Mouse (Mus musculus): ENCODE measurements at regions not wholly inside any gene's neighbourhood (a gene's known extent, or its start where the extent isn't known, plus 50 kb on each side); places are given as distances from the start of the nearest gene placed in this dataset.

DNA sequence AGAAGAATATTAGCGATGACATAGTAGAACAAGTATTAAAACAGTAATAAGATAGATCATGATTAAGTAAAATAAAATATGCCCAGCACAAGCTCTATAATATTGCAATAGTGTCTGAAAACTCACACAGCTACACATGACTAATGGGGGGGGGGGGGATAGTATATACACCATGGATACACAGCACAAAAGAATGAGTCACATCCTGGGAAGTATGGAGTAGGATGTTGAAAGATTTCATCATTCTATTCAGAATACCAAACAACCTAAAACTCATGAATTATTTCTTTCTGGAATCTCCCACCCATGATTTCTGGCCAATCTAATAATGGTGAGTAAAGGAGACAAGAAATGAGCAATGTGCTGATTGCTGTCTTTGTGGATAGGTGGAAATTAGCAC, 191.6 kb downstream of the Qdpr start:
- Histone ChIP-seq H3K27me3 (replicated peaks) (no peaks in the 10 kb centered on the region), H3K9me3 (replicated peaks; ENCODE audit: low read length) (no peaks in the 10 kb centered on the region), H3K79me2 (replicated peaks; ENCODE audit: control insufficient read depth, extremely low read depth, insufficient read depth, poor library complexity, severe bottlenecking) (no peaks in the 10 kb centered on the region), H3K4me3 (replicated peaks in 1 of 3; ENCODE audit: low read depth in 2 of 3, low read length in 2 of 3, poor library complexity in 1 of 3) (no peak overlapping the region), H3K4me1 (ENCODE audit: control insufficient read depth in 1 of 2, insufficient read depth in 2 of 2) (no peaks in the 10 kb centered on the region), H3K9ac (ENCODE audit: insufficient read depth, low read depth) (no peak overlapping the region), H3K27ac (ENCODE audit: insufficient read depth, low read depth) (no peak overlapping the region), H3K36me3 (replicated peaks in 1 of 2; ENCODE audit: control insufficient read depth in 1 of 2, insufficient read depth in 1 of 2, low read length in 1 of 2) (no peaks in the 10 kb centered on the region), H3K4me2 (ENCODE audit: insufficient read depth, low read depth, poor library complexity, severe bottlenecking) (no peak overlapping the region)
- in situ Hi-C loops (cut with MboI; ENCODE audit: low pct_ligation_motif_present, low pct_unique_long_range_greater_than_20kb, low sequenced_read_pairs) = no loop called here
- no peak for DNase-seq (ENCODE audit: extremely low read depth)
- dilution Hi-C loops (cut with MboI; ENCODE audit: extremely low pct_ligation_motif_present, extremely low pct_unique_long_range_greater_than_20kb, low sequenced_read_pairs) = no loop called here
- TF ChIP-seq NELFE (IDR thresholded peaks at IDR 0.05; ENCODE audit: low read depth, low read length) (no peak), NRF1 (IDR thresholded peaks at IDR 0.05; ENCODE audit: low read depth, low read length) (no peak), EP300 (IDR thresholded peaks at IDR 0.05; ENCODE audit: low read length) (no peak), JUND (conservative IDR thresholded peaks at IDR 0.05; ENCODE audit: low read depth, low read length) (no peak), HCFC1 (IDR thresholded peaks at IDR 0.05; ENCODE audit: low read depth, low read length) (no peak)

DNA sequence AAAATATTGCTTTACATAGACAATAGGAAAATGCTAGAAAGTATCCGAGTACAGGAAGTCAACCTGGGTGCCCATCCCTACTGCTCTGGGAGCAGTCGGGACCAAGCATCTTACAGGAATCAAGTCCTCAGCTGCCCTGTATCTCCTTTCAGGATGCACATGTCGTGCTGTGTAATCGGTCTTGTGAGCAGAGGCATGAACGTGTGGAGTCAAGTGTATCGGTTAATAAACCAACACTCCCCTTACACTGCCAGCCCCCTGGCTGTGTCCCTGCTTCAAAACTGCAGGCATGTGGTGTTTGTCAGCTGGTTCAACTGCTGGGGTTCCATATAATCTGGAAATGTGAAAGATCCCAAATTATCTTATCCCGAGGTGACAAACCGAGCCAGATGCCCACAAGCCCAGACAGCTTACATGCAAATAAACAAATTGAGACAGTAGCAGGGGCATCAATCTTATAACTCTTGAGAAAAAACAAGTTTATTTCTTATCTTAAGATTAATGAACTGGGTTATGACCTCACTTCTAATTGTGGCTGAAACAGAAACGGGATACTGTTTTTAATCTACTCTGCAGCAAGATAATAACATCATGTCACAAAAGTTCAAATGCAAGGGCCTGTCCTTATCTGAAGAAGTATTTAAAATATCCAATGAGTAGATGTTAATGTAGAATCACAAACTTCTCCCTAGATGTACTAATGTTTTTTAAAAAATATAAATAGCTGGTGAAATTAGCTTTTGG, 193.6 kb downstream of the Qdpr start:
- H3K36me3 ChIP-seq (replicated peaks in 1 of 2; ENCODE audit: control insufficient read depth in 1 of 2, insufficient read depth in 1 of 2, low read length in 1 of 2) = no peaks in the 10 kb centered on the region
- H3K4me1 ChIP-seq (ENCODE audit: control insufficient read depth in 1 of 2, insufficient read depth in 2 of 2) = no peaks in the 10 kb centered on the region
- no peak overlapping the region for H3K27ac ChIP-seq (ENCODE audit: insufficient read depth, low read depth)
- no peak overlapping the region for H3K9ac ChIP-seq (ENCODE audit: insufficient read depth, low read depth)
- no peaks in the 10 kb centered on the region for H3K79me2 ChIP-seq (replicated peaks; ENCODE audit: control insufficient read depth, extremely low read depth, insufficient read depth, poor library complexity, severe bottlenecking)
- in situ Hi-C loops (cut with MboI; ENCODE audit: low pct_ligation_motif_present, low pct_unique_long_range_greater_than_20kb, low sequenced_read_pairs) = no loop called here
- no peak overlapping the region for H3K4me2 ChIP-seq (ENCODE audit: insufficient read depth, low read depth, poor library complexity, severe bottlenecking)
- dilution Hi-C loops (cut with MboI; ENCODE audit: extremely low pct_ligation_motif_present, extremely low pct_unique_long_range_greater_than_20kb, low sequenced_read_pairs) = no loop called here
- TF ChIP-seq MYC (IDR thresholded peaks at IDR 0.05; ENCODE audit: low read depth, low read length) = no peak
- no peak for TF ChIP-seq GABPA (IDR thresholded peaks at IDR 0.05; ENCODE audit: insufficient replicate concordance, low read depth, low read length)
- no peak for TF ChIP-seq KAT2A (IDR thresholded peaks at IDR 0.05; ENCODE audit: insufficient replicate concordance, low read length)
- no peak for TF ChIP-seq E2F4 (IDR thresholded peaks at IDR 0.05; ENCODE audit: insufficient replicate concordance, low read depth, low read length)
- H3K27me3 ChIP-seq (replicated peaks) = no peaks in the 10 kb centered on the region
- no peak for DNase-seq (ENCODE audit: extremely low read depth)
- no peaks in the 10 kb centered on the region for H3K9me3 ChIP-seq (replicated peaks; ENCODE audit: low read length)
- no peak overlapping the region for H3K4me3 ChIP-seq (replicated peaks in 1 of 3; ENCODE audit: low read depth in 2 of 3, low read length in 2 of 3, poor library complexity in 1 of 3)

DNA sequence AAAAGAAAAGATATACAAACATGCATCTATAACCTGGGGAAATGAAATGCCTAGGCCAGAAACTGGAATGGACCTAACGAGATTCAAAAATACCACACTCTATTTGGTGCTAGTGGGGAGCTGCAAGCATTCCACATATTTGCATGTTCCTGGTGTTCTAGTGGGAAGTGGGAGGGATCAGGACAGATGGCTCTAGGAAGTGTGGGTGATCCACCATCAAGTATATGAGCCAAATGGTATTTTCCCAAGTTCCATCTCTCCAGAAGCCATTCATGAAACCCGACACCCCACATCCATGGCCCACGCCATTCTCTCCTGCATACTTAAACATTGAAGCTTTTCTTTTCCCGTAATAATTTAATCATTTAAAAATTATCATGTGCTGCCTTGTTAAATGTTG, 218.2 kb downstream of the Qdpr start:
- no peaks in the 10 kb centered on the region for H3K27me3 ChIP-seq (replicated peaks)
- H3K4me3 ChIP-seq (replicated peaks in 1 of 3; ENCODE audit: low read depth in 2 of 3, low read length in 2 of 3, poor library complexity in 1 of 3) = no peak overlapping the region
- no peak overlapping the region for H3K4me2 ChIP-seq (ENCODE audit: insufficient read depth, low read depth, poor library complexity, severe bottlenecking)
- in situ Hi-C loops (cut with MboI; ENCODE audit: low pct_ligation_motif_present, low pct_unique_long_range_greater_than_20kb, low sequenced_read_pairs) = no loop called here
- H3K27ac ChIP-seq (ENCODE audit: insufficient read depth, low read depth) = no peak overlapping the region
- no peaks in the 10 kb centered on the region for H3K9me3 ChIP-seq (replicated peaks; ENCODE audit: low read length)
- dilution Hi-C loops (cut with MboI; ENCODE audit: extremely low pct_ligation_motif_present, extremely low pct_unique_long_range_greater_than_20kb, low sequenced_read_pairs) = no loop called here
- no peak for DNase-seq (ENCODE audit: extremely low read depth)
- no peaks in the 10 kb centered on the region for H3K36me3 ChIP-seq (replicated peaks in 1 of 2; ENCODE audit: control insufficient read depth in 1 of 2, insufficient read depth in 1 of 2, low read length in 1 of 2)
- no peaks in the 10 kb centered on the region for H3K4me1 ChIP-seq (ENCODE audit: control insufficient read depth in 1 of 2, insufficient read depth in 2 of 2)
- H3K9ac ChIP-seq (ENCODE audit: insufficient read depth, low read depth) = no peak overlapping the region
- H3K79me2 ChIP-seq (replicated peaks; ENCODE audit: control insufficient read depth, extremely low read depth, insufficient read depth, poor library complexity, severe bottlenecking) = no peaks in the 10 kb centered on the region
- TF ChIP-seq ZMIZ1 (IDR thresholded peaks at IDR 0.05; ENCODE audit: low read depth, low read length) (no peak), MAFK (IDR thresholded peaks at IDR 0.05; ENCODE audit: insufficient replicate concordance, low read length) (no peak), MYC (IDR thresholded peaks at IDR 0.05; ENCODE audit: low read depth, low read length) (no peak), BHLHE40 (IDR thresholded peaks at IDR 0.05; ENCODE audit: low read depth, low read length) (no peak), NELFE (IDR thresholded peaks at IDR 0.05; ENCODE audit: low read depth, low read length) (no peak), MAZ (IDR thresholded peaks at IDR 0.05; ENCODE audit: low read depth, low read length) (no peak), JUND (conservative IDR thresholded peaks at IDR 0.05; ENCODE audit: low read depth, low read length) (no peak), POLR2A (IDR thresholded peaks at IDR 0.05; ENCODE audit: low read depth, low read length) (no peak), CHD1 (IDR thresholded peaks at IDR 0.05; ENCODE audit: low read depth, low read length) (no peak), ZNF384 (IDR thresholded peaks at IDR 0.05; ENCODE audit: low read depth, low read length) (no peak), ZC3H11A (IDR thresholded peaks at IDR 0.05; ENCODE audit: low read depth, low read length) (no peak), CHD2 (IDR thresholded peaks at IDR 0.05; ENCODE audit: low read length) (no peak), RAD21 (IDR thresholded peaks at IDR 0.05; ENCODE audit: low read depth, low read length) (no peak), IRF4 (IDR thresholded peaks at IDR 0.05; ENCODE audit: low read depth, low read length) (no peak), SMC3 (IDR thresholded peaks at IDR 0.05; ENCODE audit: low read depth, low read length) (no peak), CTCF (conservative IDR thresholded peaks at IDR 0.05 in 1 of 2, IDR thresholded peaks at IDR 0.05 in 1 of 2; ENCODE audit: low read depth in 2 of 2, low read length in 2 of 2) (no peak), ETS1 (conservative IDR thresholded peaks at IDR 0.05; ENCODE audit: low read depth, low read length) (no peak)
